Mouse (Mus musculus) WW6 (cell line): ENCODE results near the gene Cab39.
A peak's percentile ranks its signal among the peaks of the same experiment; 100 is the strongest.
"Not testable (repeated sequence)": the region's sequence is repeated elsewhere in the genome, so short reads cannot be mapped to it uniquely, and the experiment has no call there.

Experiments used
- DNase-seq: peaks from one replicate; pipeline ENCODE4 v3.0.0-alpha.2; 2013; ENCODE audit warnings: low read depth, low spot score

Cab39 gene

DNA sequence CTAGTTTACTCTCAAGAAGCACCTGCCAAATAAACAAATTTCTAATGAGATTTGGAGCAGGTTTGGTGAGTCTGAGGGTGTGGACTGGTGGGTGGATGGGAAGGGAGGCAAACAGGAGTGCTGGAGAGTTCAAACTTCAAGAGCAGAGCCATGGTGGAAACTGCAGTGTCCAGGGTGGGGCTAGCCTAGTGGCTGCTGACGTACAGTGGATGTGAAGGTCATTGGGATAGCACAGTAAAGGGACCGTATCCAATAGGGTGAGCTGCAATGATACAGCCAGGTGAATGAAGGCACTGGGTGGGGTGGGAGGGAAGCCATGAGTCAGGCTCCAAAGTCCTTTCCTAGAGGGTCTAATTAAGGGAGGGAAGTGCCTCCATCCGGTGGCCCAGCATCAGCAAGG lies 2.7 kb upstream of the Cab39 start:
- DNase-seq: no peak

DNA sequence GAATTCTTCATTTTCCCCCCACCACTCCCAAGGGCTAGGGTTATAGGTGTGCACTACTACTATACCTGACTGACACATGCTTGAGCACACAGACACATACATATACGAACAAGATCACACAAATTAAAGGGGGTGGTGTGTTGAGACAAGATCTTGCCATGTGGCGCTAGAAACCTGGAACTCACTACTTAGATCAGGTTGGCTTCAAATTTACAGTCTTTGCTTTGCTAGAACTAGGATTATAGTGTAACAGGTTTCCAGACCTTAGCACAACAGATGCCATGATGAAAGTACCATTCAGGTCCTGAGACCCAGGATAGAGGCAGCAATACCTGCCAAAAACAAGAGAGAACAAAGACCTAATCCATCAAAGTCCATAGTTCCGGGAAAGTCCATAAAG lies 1.8 kb upstream of the Cab39 start:
- DNase-seq: no peak

DNA sequence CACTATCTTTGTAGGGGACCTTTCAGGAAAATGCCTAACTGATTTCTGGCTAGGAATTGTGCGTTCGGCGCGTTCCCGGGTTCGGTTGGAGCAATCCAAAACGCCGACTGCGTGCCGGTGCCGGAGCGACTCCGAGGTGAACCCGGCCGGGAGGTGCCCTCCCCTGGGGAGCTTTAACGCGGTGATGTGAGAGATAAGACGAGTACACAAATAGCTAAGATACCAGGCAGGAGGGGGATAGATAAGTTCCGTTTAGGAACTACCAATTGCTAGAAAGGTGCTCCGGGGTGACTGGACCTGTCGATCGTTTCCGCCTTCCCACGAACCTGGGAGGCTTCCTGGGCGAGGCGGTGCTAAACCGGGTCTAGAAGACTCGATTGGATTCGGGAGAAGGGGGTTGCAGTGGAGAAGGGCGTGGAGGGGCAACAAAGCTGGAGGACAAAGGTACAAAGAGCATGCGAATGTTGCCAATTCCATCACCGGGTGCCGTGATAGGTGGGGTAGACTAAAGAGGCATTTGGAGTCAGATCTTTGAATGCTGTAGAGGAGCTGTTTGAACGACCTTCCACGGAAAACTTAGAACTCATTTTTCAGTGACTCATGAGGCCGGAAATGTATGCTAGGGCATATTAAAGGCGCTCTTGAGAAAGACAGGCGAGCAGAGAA lies 998 bp downstream of the Cab39 start:
- peak; percentile 36 for DNase-seq

GRCm38 (mm10) chr1:85795196-85795595 lies 2.0 kb downstream of the Cab39 start:
- no peak for DNase-seq

DNA sequence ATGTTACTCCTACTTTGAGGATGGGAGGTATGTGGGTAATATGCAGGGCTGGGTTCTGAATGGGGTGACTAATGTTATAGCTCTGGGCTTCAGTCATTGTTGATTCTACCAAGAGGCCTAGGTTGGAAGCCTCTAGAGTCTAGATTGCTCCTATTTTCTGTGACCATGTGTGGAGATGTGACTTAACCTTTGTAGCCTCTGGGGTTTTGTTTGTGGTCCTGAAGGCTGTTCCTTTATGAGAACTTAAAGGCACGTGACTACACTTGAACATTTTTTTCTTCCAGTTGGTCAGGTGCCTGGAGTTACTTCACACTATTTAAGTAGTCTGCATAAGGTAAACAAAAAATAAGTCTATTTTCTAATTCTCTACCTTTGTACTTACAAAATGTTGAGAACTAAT lies 6.5 kb downstream of the Cab39 start:
- DNase-seq: no peak

- DNase-seq: no peak
Measured at GRCm38 (mm10) chr1:85802517-85802916, 9.3 kb downstream of the Cab39 start.

DNA sequence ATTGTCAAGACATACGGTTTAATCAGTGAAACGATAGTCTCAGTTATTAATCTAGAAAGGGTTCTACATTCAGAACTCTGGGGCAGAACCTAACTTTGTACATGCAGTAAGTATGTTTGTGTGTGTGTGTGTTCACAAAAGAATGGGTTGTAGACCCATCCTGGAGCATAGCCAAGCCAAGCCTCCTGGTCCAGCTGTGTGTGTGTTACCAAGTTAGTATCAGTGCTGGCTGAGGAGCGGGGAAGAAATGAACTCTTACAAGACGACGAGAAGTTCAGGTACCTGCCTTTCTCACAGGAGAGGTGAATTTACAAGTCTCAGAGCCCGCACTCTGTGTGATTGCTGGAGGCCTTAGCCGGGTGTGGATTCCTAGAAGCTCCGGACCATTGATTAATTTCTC lies 11.3 kb downstream of the Cab39 start:
- DNase-seq: no peak

- no peak for DNase-seq
Measured at GRCm38 (mm10) chr1:85809256-85809655, 16.0 kb downstream of the Cab39 start.

- no peak for DNase-seq
Measured at GRCm38 (mm10) chr1:85810343-85810742, 17.1 kb downstream of the Cab39 start.

- DNase-seq: no peak
Measured at GRCm38 (mm10) chr1:85810787-85811186, 17.5 kb downstream of the Cab39 start.

DNA sequence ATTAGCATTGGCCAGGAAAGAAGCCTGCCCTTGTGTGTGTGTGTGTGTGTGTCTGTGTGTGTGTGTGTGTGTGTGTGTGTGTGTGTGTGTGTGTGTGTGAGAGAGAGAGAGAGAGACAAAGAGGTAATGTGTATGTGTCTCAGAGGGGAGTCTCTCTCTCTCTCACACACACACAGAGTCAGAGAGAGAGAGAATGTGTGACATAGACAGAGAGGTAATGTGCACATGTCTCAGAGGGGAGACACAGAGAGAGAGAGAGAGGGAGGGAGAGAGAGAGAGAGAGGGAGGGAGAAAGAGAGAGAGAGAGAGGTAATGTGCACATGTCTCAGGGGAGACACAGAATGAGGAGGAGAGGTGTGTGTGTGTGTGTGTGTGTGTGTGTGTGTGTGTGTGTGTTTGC lies 21.0 kb downstream of the Cab39 start:
- DNase-seq: not testable (repeated sequence)

GRCm38 (mm10) chr1:85818121-85818520 lies 24.9 kb downstream of the Cab39 start:
- DNase-seq: no peak

GRCm38 (mm10) chr1:85819695-85820094 lies 26.5 kb downstream of the Cab39 start:
- DNase-seq: no peak

- DNase-seq: no peak
Measured at GRCm38 (mm10) chr1:85822239-85822638, 29.0 kb downstream of the Cab39 start.

GRCm38 (mm10) chr1:85824905-85825304 lies 31.7 kb downstream of the Cab39 start:
- DNase-seq: no peak

DNA sequence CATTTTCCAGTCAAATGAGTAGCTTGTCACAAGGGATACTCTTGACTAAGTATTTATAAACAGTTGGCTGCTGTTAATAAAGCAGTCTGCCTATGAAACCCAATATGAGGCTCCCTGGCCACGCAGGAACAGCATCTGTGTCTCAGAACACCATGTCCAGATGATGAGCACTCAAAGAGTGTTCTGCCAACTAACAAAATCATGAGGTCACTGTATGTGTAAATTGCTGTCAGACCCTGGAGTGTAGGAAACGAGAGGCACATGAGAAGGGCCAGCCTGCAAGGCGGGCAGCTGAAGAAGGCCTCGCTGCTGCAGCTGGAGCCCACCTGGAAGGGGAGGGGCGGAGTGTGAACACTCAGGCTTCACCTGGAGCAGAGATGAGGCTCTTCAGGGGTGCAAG lies 33.9 kb downstream of the Cab39 start:
- DNase-seq: no peak

DNA sequence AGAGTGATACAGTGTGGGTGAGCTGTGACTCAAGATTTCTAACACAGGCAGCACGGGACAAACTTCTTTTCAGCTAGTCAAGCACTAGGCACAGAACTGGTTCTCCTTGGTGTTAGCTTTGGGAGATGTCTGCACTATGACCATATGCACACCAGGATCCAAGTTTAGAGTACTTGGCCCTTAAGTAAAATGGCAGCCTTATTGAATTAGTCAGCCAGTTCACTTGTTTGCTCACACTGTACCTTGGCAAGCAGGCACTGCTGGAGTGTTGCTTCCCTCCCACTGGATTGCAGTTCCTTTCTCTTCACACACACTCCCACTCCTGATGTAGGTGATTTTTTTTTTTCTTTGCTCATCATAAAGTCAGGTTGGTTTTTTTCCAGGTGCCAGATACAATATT lies 35.8 kb downstream of the Cab39 start:
- DNase-seq: no peak

DNA sequence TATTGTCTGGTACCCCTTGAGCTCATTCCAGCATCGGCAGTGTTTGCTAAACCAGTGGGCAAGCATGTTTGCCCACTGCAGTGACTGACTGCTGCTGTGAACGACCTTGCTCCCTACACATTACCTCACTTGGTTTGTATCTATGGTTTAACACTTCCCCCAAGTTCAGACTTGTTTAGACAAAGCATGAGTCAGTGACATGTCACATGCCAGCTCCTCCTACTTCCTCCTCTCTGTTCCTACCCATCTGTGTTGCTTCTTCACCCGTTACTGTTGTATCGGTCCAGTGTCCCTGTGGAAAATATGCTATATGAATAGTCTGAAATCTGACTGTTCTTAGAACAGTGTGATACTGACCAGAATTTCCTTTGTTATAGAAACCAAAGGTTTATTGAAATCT lies 44.8 kb downstream of the Cab39 start:
- no peak for DNase-seq

DNA sequence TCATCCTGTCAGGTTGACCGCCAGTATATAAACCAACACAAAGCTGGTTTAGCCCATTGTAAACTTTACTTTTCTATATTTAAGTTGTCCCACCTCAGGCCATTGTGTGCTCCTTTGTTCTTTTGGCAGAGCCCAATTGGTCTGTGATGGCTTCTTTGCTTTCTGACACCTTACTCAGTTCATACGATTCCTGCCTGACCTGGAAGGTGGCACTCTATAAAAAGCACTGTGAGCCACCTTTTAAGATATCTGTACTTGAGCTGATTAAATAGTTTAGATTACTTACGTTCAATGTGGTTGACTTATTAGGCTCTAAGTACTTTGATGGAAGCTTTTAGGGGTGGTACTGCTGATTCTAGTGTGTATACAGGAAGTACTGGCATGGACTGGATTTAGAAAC lies 46.1 kb downstream of the Cab39 start:
- no peak for DNase-seq

DNA sequence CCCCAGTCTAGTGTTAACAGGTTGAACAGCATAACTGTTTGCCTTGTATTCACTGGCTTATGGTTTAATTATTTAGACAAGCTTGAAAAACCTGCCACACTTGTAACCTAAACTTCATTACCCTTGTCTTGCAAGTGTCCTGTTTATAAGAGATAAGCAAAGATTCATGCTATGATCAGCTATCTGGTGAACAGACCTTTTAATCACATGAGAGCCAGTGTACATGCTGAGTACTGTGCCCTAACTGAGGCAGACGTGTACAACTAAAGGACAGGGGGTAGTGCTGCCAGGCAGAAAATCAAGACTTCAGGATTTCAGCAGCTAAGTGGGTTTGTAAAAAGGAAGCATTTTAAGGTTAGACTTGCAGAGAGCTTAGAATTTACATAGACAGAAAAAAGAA lies 46.5 kb downstream of the Cab39 start:
- DNase-seq: no peak

- no peak for DNase-seq
Measured at GRCm38 (mm10) chr1:85840421-85840820, 47.2 kb downstream of the Cab39 start.

DNA sequence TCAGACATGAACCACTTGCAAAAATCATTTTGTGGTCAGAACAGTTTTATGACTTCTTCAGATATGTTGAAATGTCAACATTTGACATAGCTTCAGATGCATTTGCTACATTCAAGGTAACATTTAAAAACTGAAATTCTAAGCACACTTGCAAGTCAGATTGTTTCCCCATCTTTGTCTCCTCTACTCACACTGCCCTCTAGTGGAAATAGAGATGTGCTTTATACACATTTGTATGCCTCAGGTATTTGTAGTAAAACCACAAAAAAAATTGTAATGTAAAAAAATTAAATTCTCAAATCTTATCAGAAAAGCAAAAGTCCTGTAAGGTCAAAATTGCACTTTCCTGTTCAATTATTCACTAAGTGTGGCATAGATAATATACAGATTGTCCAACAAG lies 49.0 kb downstream of the Cab39 start:
- DNase-seq: no peak

- DNase-seq: no peak
Measured at GRCm38 (mm10) chr1:85843291-85843863, 50.1 kb downstream of the Cab39 start.

GRCm38 (mm10) chr1:85844981-85845380 lies 51.7 kb downstream of the Cab39 start:
- no peak for DNase-seq
